Mouse (Mus musculus) ES-E14 (cell line): ENCODE measurements around the gene Mllt10. TPM values are rescaled to one million over a fixed set of nuclear protein-coding genes. Genes with fewer than 3 reads are reported as not detected.

ENCODE experiments used
- DNase-seq: peaks from one replicate; pipeline ENCODE4 v3.0.0-alpha.2; 2013; ENCODE audit warnings: low read depth, low spot score
- H3K27ac ChIP-seq: 2 replicates; pipeline ENCODE4 v1.5.1; 2012; ENCODE audit warnings: low read depth, mild to moderate bottlenecking, low read length, moderate library complexity, mixed read lengths; ENCODE audit not compliant: poor library complexity, insufficient read depth, severe bottlenecking
- H3K36me3 ChIP-seq: 2 replicates; pipeline ENCODE4 v1.6.1; 2012; ENCODE audit warnings: mild to moderate bottlenecking, low read length, moderate library complexity, mixed read lengths; ENCODE audit not compliant: control insufficient read depth, poor library complexity, insufficient read depth, severe bottlenecking
- H3K4me1 ChIP-seq, 2 experiments: fragments of 150-350 bp in 1 of 2; sonication (generic) in 1 of 2; 2 replicates each; pipeline ENCODE4 v1.6.1; 2012; ENCODE audit warnings: low read length in 2 of 2, mild to moderate bottlenecking in 1 of 2, mixed read lengths in 1 of 2; ENCODE audit not compliant: control insufficient read depth in 2 of 2, insufficient read depth in 2 of 2, poor library complexity in 1 of 2
- H3K4me3 ChIP-seq, 2 experiments: fragments of 150-350 bp in 1 of 2; sonication (generic) in 1 of 2; 2 replicates each; pipeline ENCODE4 v1.5.1; 2012; ENCODE audit warnings: low read length in 2 of 2, low read depth in 1 of 2, mild to moderate bottlenecking in 1 of 2, mixed read lengths in 1 of 2; ENCODE audit not compliant: insufficient read depth in 1 of 2, poor library complexity in 1 of 2, severe bottlenecking in 1 of 2
- H3K9ac ChIP-seq: 2 replicates; pipeline ENCODE4 v1.6.1; 2012; ENCODE audit warnings: low read depth, mild to moderate bottlenecking, low read length, mixed read lengths; ENCODE audit not compliant: poor library complexity, insufficient read depth, severe bottlenecking
- H3K9me3 ChIP-seq: fragments of 150-350 bp; sonication (generic); 2 replicates; pipeline ENCODE4 v1.6.1; 2012; ENCODE audit warnings: low read depth, mild to moderate bottlenecking, low read length; ENCODE audit not compliant: control insufficient read depth, insufficient read depth
- CHD2 ChIP-seq: IDR thresholded peaks from 2 replicates; pipeline ENCODE4 v1.6.1; 2014; ENCODE audit warnings: mild to moderate bottlenecking, low read depth, low read length, inconsistent platforms
- HCFC1 ChIP-seq: IDR thresholded peaks from 2 replicates; pipeline ENCODE4 v1.6.1; 2012; ENCODE audit warnings: low read length, inconsistent platforms, borderline replicate concordance; ENCODE audit not compliant: insufficient read depth
- MAFK ChIP-seq: IDR thresholded peaks from 2 replicates; pipeline ENCODE4 v1.6.1; 2014; ENCODE audit warnings: mild to moderate bottlenecking, low read depth, low read length, inconsistent platforms; ENCODE audit not compliant: insufficient read depth
- ZC3H11A ChIP-seq: IDR thresholded peaks from 2 replicates; pipeline ENCODE4 v1.6.1; 2012; ENCODE audit warnings: low read depth, mild to moderate bottlenecking, inconsistent platforms, low read length, borderline replicate concordance
- ZNF384 ChIP-seq: IDR thresholded peaks from 2 replicates; pipeline ENCODE4 v1.6.1; 2012; ENCODE audit warnings: low read depth, low read length, inconsistent platforms
- in situ Hi-C, 2 experiments: fragments of 600-800 bp; cut with MboI; formaldehyde crosslinking; loops; one replicate each; pipeline ENCODE4 v1.15.1; 2025; ENCODE audit warnings: low sequenced_read_pairs in 2 of 2, inconsistent platforms in 1 of 2; ENCODE audit not compliant: unreplicated experiment in 2 of 2
- total RNA-seq: library from RNA; depleted of rRNA; stranded (reverse); fragments of 300-350 nt; gene quantifications from 2 replicates; pipeline ENCODE4 v1.2.3, GENCODE M21; 2012

The Mllt10 gene
- total RNA-seq, 1 experiment = 40.7 TPM

DNA sequence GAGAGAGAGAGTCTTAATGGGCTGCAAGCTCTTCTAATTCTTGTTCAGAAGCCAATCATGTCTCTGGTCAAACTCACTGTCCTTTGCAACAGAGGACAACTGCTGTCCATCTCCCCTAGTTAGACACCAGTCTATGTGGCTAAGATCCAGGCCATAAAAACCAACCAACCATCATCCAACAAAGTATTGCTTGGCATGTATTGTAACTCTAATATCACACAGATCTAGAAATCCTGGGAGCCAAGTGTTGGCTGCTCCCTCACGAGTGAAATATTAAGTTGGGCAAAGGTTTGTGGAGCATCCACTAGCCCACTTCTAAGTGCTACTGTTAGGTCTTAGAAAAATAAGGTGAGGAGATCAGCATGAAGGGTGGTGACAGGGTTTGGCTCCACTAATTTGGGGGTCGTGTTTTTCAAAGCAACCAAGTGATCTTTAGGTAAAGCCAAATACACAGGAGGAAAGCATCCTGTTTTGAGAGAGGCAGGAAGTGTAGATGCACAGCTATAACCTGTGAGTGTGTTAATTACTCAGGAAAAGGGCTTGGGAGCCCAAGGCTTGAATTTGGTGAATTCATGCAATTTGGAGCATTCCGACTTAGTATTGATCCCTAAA, 16.8 kb upstream of the Mllt10 start:
- Histone ChIP-seq H3K36me3 (no peaks in the 10 kb centered on the region), H3K9me3 (no peaks in the 10 kb centered on the region), H3K9ac (no peak overlapping the region), H3K4me1 (no peaks in the 10 kb centered on the region), H3K27ac (no peak overlapping the region), H3K4me3 (no peak overlapping the region)
- in situ Hi-C loops = loop anchor here (5.0 to 25.0 kb wide), 2 partner anchors 639 to 1399 kb away; partner anchors contain the start of genes Bmi1 (in 1 of the 2) and Ptf1a (in 1 of the 2)
- TF ChIP-seq ZNF384 (no peak), HCFC1 (no peak), CHD2 (no peak), MAFK (no peak), ZC3H11A (no peak)
- no peak for DNase-seq

DNA sequence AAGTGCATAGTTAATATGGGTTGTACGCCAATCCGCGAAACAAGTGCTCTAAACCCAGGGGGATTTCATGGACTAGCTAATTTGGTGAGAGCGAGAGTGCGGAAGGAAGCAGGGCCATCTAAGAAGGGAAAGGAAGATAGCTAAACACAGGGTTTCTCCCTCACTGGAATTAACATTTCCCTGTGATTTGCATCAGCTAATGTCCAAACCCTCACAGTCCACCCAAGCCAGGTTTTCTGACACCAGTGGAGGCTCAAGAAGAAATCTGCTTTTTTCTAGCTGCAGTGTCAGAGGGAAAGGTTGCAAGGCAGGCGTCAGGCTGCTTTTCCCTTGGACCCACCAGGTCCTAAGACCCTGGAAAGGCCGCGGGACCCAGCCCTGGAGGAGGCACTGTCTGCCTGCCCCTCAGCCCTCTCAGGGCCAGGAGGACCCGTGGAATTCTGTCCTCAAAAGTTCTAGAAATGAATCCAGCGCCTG, 16.1 kb upstream of the Mllt10 start:
- Histone ChIP-seq H3K4me1 (no peaks in the 10 kb centered on the region), H3K4me3 (0 out of 4 replicates have a peak overlapping the region, but pooled peaks of 1 of the 2 experiments have one; percentile 54), H3K9me3 (no peaks in the 10 kb centered on the region), H3K36me3 (no peaks in the 10 kb centered on the region), H3K9ac (peak overlapping the region; percentile 19; the same call in 1 of the 2 replicates), H3K27ac (no peak overlapping the region)
- DNase-seq = no peak
- TF ChIP-seq ZC3H11A = no peak
- no peak for TF ChIP-seq CHD2
- no peak for TF ChIP-seq HCFC1
- TF ChIP-seq ZNF384 = no peak
- no peak for TF ChIP-seq MAFK
- in situ Hi-C loops = loop anchor here (5.0 to 25.0 kb wide), 2 partner anchors 638 to 1398 kb away; partner anchors contain the start of genes Bmi1 (in 1 of the 2) and Ptf1a (in 1 of the 2)

DNA sequence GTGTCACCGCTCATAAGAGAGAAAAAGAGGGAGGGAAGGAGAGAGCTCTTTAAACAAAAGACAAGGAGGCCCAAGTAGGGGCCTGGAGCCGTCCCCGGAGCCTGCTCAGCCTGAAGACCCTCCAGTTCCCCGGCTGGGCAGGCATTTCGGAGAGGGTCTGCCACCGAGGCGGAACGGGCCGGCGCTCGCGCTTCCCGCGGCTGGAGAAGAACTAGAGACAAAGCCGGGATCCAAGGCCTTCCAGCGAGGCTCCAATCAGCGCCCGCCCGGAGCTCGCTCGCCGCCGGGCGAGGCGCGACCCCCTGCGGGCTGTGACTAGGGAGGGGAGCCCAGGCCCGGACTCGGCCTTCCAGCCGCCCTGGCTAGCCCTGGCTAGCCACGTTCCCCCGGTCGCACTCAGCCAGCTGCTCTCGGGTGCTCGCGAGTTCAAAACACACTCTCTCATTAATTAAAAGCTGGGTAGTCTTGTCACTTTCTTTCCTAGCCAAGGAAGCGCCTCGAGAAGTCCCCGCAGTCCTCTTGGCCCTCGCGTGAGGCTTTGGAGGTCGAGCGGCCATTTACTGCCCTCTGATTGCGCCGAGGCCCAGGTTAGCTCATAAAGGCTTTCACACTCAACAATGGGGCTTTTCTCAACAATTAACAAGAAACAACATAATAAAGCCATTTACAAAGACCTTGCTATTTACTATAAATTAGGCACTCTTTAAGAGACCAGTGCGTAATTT, 15.3 kb upstream of the Mllt10 start:
- in situ Hi-C loops = loop anchor here (5.0 to 25.0 kb wide), 4 partner anchors 568 to 1398 kb away; partner anchors contain the start of genes Bmi1 (in 1 of the 2), Ptf1a (in 1 of the 2) and Spag6 (in 1 of the 2)
- DNase-seq = peak; percentile 51
- no peaks in the 10 kb centered on the region for H3K9me3 ChIP-seq
- no peaks in the 10 kb centered on the region for H3K36me3 ChIP-seq
- peak overlapping the region; percentile 66; the same call in 1 of the 2 replicates for H3K9ac ChIP-seq
- H3K4me1 ChIP-seq = no peaks in the 10 kb centered on the region
- TF ChIP-seq ZC3H11A (no peak), CHD2 (no peak), ZNF384 (no peak), MAFK (no peak), HCFC1 (no peak)
- peak overlapping the region; percentile 54 for H3K4me3 ChIP-seq
- H3K27ac ChIP-seq = no peak overlapping the region; the same call in 1 of the 2 replicates

DNA sequence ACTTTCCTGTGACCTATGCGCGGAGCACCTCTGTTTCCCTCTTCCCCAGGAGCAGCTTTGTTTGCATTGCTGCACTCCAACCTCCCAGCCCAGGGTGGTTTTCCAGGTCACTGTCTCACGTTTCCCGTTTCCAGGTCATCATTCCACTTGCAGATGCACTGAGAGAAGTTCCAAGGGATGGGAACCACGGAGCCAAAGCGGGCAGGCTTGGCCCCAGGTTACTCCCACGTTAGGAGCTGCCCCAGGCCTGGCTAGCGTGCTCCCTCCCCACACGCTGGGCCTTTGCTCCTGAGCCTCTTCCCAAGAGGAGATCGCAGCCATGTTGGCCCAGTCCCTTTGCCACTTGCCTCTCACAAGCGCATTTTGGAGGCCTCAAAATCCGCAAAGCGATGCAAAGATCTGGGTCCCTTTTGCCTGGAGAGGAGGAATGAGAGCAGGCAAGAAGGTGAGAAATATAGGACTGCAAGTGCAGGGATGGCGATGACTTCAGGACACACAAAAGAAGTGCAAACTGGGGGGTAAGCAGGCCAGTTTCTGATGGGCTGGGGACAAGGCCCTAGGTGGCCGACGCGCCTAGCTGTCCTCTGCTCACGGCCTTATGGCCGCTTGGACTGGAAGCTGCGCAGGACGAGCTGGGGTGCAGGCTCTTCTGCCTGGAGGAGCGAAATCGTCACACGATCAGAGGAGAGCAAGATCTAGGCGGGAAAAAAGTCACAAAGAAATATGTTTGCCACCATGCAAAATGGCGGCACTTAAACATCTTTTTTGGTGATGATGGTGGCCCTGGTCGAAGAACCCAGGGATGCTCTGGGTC, 14.5 kb upstream of the Mllt10 start:
- peak; percentile 64; the same call in 1 of the 2 replicates for TF ChIP-seq HCFC1
- TF ChIP-seq CHD2 = no peak
- H3K27ac ChIP-seq = peak overlapping the region; percentile 21; the same call in 1 of the 2 replicates
- H3K9me3 ChIP-seq = no peaks in the 10 kb centered on the region
- peak overlapping the region; percentile 47 to 54 for H3K4me3 ChIP-seq
- no peaks in the 10 kb centered on the region for H3K36me3 ChIP-seq
- DNase-seq = peak; percentile 53
- in situ Hi-C loops = loop anchor here in 1 of 2 experiments (5.0 to 25.0 kb wide), 3 partner anchors 567 to 1397 kb away; partner anchors contain the start of genes Ptf1a and Spag6
- no peaks in the 10 kb centered on the region for H3K4me1 ChIP-seq
- H3K9ac ChIP-seq = peak overlapping the region; percentile 29
